Mouse (Mus musculus) G1E (cell line): ENCODE measurements around the gene Syn3.
"Not testable (repeated sequence)": the region's sequence is repeated elsewhere in the genome, so short reads cannot be mapped to it uniquely, and the experiment has no call there.

ENCODE experiments used
- CTCF ChIP-seq: IDR thresholded peaks from 2 replicates; pipeline ENCODE4 v1.5.1; 2012; ENCODE audit warnings: low read depth, low read length, inconsistent platforms, mixed read lengths
- GATA1 ChIP-seq: IDR thresholded peaks from 2 replicates; pipeline ENCODE4 v1.6.1; 2012; ENCODE audit warnings: borderline replicate concordance, low read length, inconsistent platforms, mixed read lengths
- POLR2AphosphoS5 ChIP-seq: IDR thresholded peaks from 2 replicates; pipeline ENCODE4 v1.6.1; 2012; ENCODE audit warnings: low read depth, low read length, inconsistent platforms; ENCODE audit not compliant: insufficient replicate concordance

DNA sequence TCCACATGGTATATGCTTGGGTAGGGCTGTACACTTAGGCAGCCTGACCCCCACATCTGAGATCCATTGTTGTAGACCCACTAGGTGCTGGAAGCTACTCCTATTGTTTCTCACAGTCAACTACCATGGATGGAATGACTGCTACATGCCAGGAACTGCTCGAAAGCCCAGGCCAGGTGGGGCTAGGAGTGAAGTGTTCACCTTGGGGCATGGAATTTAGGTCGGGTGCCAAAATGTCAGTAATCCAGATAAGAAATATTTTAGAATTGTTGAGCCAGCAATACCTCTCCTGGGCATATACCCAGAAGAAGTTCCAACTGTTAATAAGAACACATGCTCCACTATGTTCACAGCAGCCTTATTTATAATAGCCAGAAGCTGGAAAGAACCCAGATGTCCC lies 119.9 kb downstream of the Syn3 start:
- TF ChIP-seq CTCF, GATA1, POLR2AphosphoS5: not testable (repeated sequence)
